Mouse (Mus musculus) embryonic facial prominence, embryonic 13.5 days (tissue): ENCODE data around the gene Irf1. TPM values are rescaled to one million over a fixed set of nuclear protein-coding genes. Genes with fewer than 3 reads are reported as not detected.

ENCODE experiments used
- ATAC-seq: fragments of 200-750 bp; cut with Nextera tagmentation; 2 replicates; pipeline ENCODE4 v1.8.0; 2017; ENCODE audit warnings: low read depth; ENCODE audit not compliant: insufficient number of reproducible peaks, insufficient read depth, low FRiP score, low TSS enrichment
- H3K27ac ChIP-seq: fragments of 300-500 bp; sonication (generic); 2 replicates; pipeline ENCODE4 v1.5.1; 2015; ENCODE audit warnings: moderate library complexity, mild to moderate bottlenecking, inconsistent platforms
- H3K27me3 ChIP-seq: fragments of 300-500 bp; sonication (generic); 2 replicates; pipeline ENCODE4 v1.6.1; 2015; ENCODE audit warnings: mild to moderate bottlenecking, inconsistent platforms
- H3K36me3 ChIP-seq: fragments of 300-500 bp; sonication (generic); 2 replicates; pipeline ENCODE4 v1.6.1; 2015; ENCODE audit warnings: mild to moderate bottlenecking, inconsistent platforms
- H3K4me1 ChIP-seq: fragments of 300-500 bp; sonication (generic); 2 replicates; pipeline ENCODE4 v1.6.1; 2015; ENCODE audit warnings: inconsistent platforms
- H3K4me2 ChIP-seq: fragments of 300-500 bp; sonication (generic); 2 replicates; pipeline ENCODE4 v1.6.1; 2015; ENCODE audit warnings: moderate library complexity, mild to moderate bottlenecking, inconsistent platforms
- H3K4me3 ChIP-seq: fragments of 300-500 bp; sonication (generic); 2 replicates; pipeline ENCODE4 v1.5.1; 2015; ENCODE audit warnings: mild to moderate bottlenecking, inconsistent platforms
- H3K9ac ChIP-seq: fragments of 300-500 bp; sonication (generic); 2 replicates; pipeline ENCODE4 v1.6.1; 2015; ENCODE audit warnings: mild to moderate bottlenecking, inconsistent platforms
- H3K9me3 ChIP-seq: fragments of 300-500 bp; sonication (generic); 2 replicates; pipeline ENCODE4 v1.6.1; 2016; ENCODE audit warnings: inconsistent platforms
- WGBS: fragments of 180-500 bp; shearing (Covaris S2); methylation state at CpG from one replicate; pipeline ENCODE4 v1.1.7; 2015; ENCODE audit warnings: mixed read lengths; 5-methylcytosine and 5-hydroxymethylcytosine counted together
- microRNA-seq: library from miRNA; unstranded; fragments of <30 nt; microRNA quantifications from one replicate; pipeline ENCODE4, GENCODE M21; 2016
- polyA plus RNA-seq: library from polyadenylated mRNA; unstranded; fragments of >200 nt; fragmentation: Nextera tagmentation; extraction: Ambion mirVana; gene quantifications from 2 replicates; pipeline ENCODE4 v1.2.1, GENCODE M21; 2015

The Irf1 gene
- polyA plus RNA-seq, 1 experiment from 2014 or later: 9.5 TPM

DNA sequence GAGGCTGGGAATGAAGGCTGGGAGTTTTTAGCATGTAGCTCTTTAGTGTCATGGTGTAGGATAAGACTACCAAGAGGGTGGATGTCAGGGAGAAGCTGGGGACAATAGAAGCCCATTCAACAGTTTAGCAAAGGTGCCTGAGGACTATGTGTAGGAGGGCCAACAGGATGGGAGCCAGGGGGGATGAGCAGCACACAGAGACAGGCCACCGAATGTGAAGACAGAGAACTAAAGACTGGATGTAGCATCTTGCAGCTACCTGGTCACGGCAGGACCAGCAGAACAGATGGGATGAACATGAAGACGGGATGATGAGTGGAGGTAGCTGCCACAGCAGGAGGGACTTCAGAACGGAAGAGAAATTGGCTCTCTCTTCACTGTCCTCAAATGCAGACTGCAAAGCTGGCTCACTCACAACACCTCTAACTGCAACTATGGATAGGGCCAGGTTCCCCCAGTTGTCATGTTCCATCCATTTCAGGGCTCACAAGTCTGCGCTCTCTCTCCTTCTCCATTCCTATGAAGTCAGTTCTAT, 47.1 kb downstream of the Irf1 start:
- 81% methylated on average over 5 of the region's 5 CpGs for WGBS
- no peak for ATAC-seq
- Histone ChIP-seq H3K4me3 (no peak overlapping the region), H3K4me1 (no peaks in the 10 kb centered on the region), H3K27me3 (no peaks in the 10 kb centered on the region), H3K27ac (no peak overlapping the region), H3K9ac (no peak overlapping the region), H3K9me3 (no peaks in the 10 kb centered on the region), H3K4me2 (no peak overlapping the region), H3K36me3 (no peaks in the 10 kb centered on the region)

DNA sequence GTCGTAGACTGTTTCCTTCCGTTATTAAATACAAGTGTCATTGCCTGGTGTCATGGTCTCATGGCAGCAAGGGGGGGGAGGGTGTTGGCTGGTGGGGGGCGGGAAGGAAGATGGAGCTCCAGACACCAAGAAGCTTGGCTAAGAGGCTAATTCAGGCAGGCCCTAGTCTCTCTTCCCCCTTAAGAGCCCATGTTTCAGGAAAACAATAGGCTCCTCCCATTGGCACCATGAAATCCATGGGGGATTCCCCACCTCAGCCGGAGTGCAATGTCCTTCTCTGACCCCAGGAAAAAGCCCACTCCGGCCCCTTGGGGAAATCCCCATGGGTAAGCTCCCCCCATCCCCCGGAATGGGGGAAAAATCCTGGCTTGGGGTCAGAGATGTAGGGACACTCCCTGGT, 49.0 kb downstream of the Irf1 start:
- Histone ChIP-seq H3K9me3 (no peaks in the 10 kb centered on the region), H3K4me3 (no peak overlapping the region), H3K4me1 (no peaks in the 10 kb centered on the region), H3K4me2 (no peak overlapping the region), H3K27me3 (no peaks in the 10 kb centered on the region), H3K36me3 (no peaks in the 10 kb centered on the region), H3K27ac (no peak overlapping the region), H3K9ac (no peak overlapping the region)
- no peak for ATAC-seq
- WGBS: 61% methylated on average over 6 of the region's 6 CpGs

DNA sequence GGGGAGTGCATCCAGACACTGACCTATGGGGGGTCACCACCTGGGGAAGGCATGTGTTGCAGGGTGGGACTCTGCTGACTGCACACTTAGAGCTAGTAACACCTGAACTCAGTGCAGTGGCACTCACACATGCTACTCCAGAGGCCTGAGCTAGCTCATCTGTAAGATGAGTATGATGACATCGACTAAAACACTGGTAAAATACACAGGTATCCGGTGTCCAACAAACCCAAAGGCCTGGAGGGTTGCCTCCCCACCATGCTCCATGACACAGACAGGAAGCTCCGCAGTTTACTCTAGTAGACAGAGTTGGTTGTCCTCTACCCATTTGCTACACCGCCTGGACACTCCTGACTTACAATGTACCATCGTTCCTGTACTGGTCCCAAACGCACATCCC, 49.7 kb downstream of the Irf1 start:
- 94% methylated on average over 6 of the region's 6 CpGs for WGBS
- Histone ChIP-seq H3K4me3 (no peak overlapping the region), H3K9ac (no peak overlapping the region), H3K4me1 (no peaks in the 10 kb centered on the region), H3K36me3 (no peaks in the 10 kb centered on the region), H3K9me3 (no peaks in the 10 kb centered on the region), H3K27ac (no peak overlapping the region), H3K4me2 (no peak overlapping the region), H3K27me3 (no peaks in the 10 kb centered on the region)
- no peak for ATAC-seq

DNA sequence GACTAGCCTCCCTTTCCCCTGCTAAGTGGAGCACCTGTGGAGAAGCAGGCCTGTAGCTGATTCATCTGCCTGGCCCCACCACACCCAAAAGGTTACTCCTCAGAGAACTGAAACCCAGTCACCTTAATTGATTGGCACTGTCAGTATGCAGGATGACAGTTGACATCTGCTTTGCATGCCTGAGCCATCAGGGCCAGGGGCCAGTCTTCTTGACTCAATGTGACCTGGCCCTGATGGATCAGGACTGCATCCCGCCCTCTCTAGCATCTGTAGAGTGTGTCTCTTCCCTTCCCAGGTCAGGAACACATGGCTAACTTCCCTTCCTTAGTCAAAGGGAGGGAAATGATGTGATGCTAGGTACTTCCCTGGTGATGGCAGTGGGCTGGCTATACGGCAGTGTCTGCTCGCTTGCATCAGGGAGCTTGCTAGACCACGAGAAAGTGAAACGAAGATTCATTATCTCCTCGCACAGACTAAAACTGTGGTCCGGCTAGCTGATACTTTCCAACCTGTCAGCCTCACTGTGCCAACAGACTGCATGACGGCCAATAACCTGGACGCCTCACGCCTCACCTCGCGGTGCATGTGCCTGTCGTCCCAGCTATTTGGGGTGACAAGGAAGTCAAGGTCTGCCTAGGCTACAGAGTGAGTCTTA, 50.8 kb downstream of the Irf1 start:
- 88% methylated on average over 13 of the region's 13 CpGs for WGBS
- H3K9me3 ChIP-seq: no peaks in the 10 kb centered on the region
- no peak overlapping the region for H3K9ac ChIP-seq
- H3K27ac ChIP-seq: no peak overlapping the region
- no peak overlapping the region for H3K4me3 ChIP-seq
- H3K36me3 ChIP-seq: no peaks in the 10 kb centered on the region
- no peak overlapping the region for H3K4me2 ChIP-seq
- no peaks in the 10 kb centered on the region for H3K27me3 ChIP-seq
- no peak for ATAC-seq
- no peaks in the 10 kb centered on the region for H3K4me1 ChIP-seq

DNA sequence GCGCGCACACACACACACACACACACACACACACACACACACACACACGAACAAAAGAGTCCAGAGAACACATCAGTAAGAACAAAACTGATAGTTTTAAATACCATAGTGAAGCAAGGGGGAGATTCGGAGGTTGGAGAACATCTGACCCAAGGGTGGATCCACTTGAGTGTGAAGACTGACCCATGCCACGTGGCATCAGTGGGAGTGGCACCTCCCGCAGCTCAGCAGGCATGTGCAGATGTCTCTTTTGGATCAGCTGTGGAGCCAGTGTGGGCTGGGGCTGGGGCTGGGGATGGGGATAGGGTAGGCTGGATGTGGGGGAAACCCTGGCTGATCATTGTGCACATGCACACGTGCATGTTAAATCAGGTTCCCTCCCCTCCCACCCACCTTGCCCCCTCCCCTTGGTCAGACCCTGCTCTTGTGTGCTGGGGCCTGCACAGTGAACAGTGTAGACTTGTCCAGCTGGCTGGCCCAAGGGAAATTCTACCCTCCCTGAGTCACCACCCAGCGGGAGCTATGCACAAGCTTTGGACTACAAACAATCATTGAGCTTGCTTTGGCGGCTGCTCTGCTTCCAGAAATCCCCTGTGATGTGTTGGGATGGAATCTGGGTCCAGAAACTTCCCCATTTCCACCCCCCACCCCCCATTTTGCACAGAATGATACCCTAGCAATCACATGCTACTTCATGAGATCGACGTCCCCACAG, 51.6 kb downstream of the Irf1 start:
- no peaks in the 10 kb centered on the region for H3K36me3 ChIP-seq
- H3K4me1 ChIP-seq: no peaks in the 10 kb centered on the region
- H3K4me3 ChIP-seq: no peak overlapping the region
- WGBS: 81% methylated on average over 11 of the region's 11 CpGs
- H3K27me3 ChIP-seq: no peaks in the 10 kb centered on the region
- ATAC-seq: no peak
- no peaks in the 10 kb centered on the region for H3K9me3 ChIP-seq
- no peak overlapping the region for H3K4me2 ChIP-seq
- H3K9ac ChIP-seq: no peak overlapping the region
- no peak overlapping the region for H3K27ac ChIP-seq

DNA sequence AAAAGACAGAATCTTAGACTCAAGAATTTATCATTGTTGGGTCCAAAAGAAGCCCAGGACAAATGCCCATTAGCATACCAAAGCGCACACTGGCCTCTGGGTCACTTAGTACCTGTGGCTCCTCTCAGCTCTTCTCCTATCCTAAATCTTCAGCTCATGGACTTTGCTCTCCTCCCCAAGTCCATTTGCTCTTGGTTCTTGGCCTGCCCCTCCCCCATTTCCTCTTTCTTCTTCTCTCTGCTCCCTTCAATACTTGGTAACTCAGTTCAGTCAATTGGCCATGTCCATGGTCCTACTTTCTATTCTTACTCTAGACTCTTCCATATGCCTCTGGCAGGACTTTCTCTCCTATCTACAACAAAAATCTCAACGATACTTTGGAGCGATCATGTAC, 52.1 kb downstream of the Irf1 start:
- ATAC-seq: no peak
- WGBS: 95% methylated on average over 3 of the region's 3 CpGs

DNA sequence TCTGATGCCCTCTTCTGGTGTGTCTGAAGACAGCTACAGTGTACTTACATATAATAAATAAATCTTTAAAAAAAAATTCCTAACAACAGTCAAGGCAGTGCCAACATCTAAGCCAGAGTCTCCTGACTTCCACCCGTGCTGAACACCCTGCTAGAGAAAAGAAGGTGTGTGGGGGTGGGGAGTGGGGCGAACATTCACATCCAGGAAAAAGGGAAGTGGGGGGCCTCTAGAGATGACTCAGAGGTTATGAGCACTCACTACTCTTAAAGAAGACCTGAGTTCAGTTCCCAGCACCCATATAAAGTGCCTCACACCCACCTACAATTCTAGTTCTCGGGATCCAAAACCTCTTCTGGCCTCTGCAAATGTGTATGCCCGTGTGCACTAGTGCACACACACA, 55.6 kb downstream of the Irf1 start:
- Histone ChIP-seq H3K27me3 (no peaks in the 10 kb centered on the region), H3K4me1 (no peaks in the 10 kb centered on the region), H3K36me3 (no peaks in the 10 kb centered on the region), H3K4me3 (no peak overlapping the region), H3K9ac (no peak overlapping the region), H3K9me3 (peaks cover 6% of the 10 kb centered on the region; the same call in 1 of the 2 replicates), H3K4me2 (no peak overlapping the region), H3K27ac (no peak overlapping the region)
- 86% methylated on average over 4 of the region's 4 CpGs for WGBS
- no peak for ATAC-seq

More for the DNA sequence above, 52.1 kb downstream of the Irf1 start:
- no peak overlapping the region for H3K4me3 ChIP-seq
- H3K9ac ChIP-seq: no peak overlapping the region
- no peaks in the 10 kb centered on the region for H3K27me3 ChIP-seq
- H3K9me3 ChIP-seq: no peaks in the 10 kb centered on the region
- H3K4me1 ChIP-seq: no peaks in the 10 kb centered on the region
- H3K4me2 ChIP-seq: no peak overlapping the region
- H3K27ac ChIP-seq: no peak overlapping the region
- H3K36me3 ChIP-seq: no peaks in the 10 kb centered on the region

Small RNAs within 50 kb of the gene (microRNA-seq; reads per million reads assigned to microRNA genes)
- gene Mir7671: not detected

Other genes starting within 250 kb of the Irf1 start
- gene Kif3a, start 202.6 kb upstream of the Irf1 start, polyA plus RNA-seq: 118 and 122 TPM in 2 replicates
- 1.1 and 2.7 TPM in 2 replicates for gene Il4, start 151.3 kb upstream of the Irf1 start, polyA plus RNA-seq
- not detected in 2 replicates for gene Il13, start 135.3 kb upstream of the Irf1 start, polyA plus RNA-seq
- gene Rad50, start 62.7 kb upstream of the Irf1 start, polyA plus RNA-seq: 33.2 and 33.6 TPM in 2 replicates
- not detected in 2 replicates for gene Il5, start 49.2 kb upstream of the Irf1 start, polyA plus RNA-seq
- not detected in 2 replicates for gene Gm17334, start 3.2 kb downstream of the Irf1 start, polyA plus RNA-seq
- gene Gm12216, start 89.2 kb downstream of the Irf1 start, polyA plus RNA-seq: 0.40 TPM in 1 of 2 replicates, not detected in the other
- 8.8 and 8.9 TPM in 2 replicates for gene Slc22a5, start 121.6 kb downstream of the Irf1 start, polyA plus RNA-seq
- gene Slc22a21, start 210.3 kb downstream of the Irf1 start, polyA plus RNA-seq: 4.4 and 5.3 TPM in 2 replicates